Mouse (Mus musculus): ENCODE measurements around the gene Efcab12. TPM values are rescaled to one million over a fixed set of nuclear protein-coding genes. Genes with fewer than 3 reads are reported as not detected.
A peak's percentile ranks its signal among the peaks of the same experiment; 100 is the strongest.

Efcab12 gene
- total RNA-seq, 2 experiments from 2014 or later = 3.2 to 4.0 TPM

GRCm38 (mm10) chr6:115792691-115793215 is 45.5 kb downstream of the Efcab12 start:
- DNase-seq (ENCODE audit: low spot score in 2 of 2) = no peak

GRCm38 (mm10) chr6:115791842-115792686 is 46.1 kb downstream of the Efcab12 start:
- no peak for DNase-seq (ENCODE audit: low spot score in 2 of 2)

- DNase-seq (ENCODE audit: low spot score in 2 of 2) = no peak
Observed at GRCm38 (mm10) chr6:115791016-115791415, 47.2 kb downstream of the Efcab12 start.

- DNase-seq (ENCODE audit: low spot score in 2 of 2) = no peak
Observed at GRCm38 (mm10) chr6:115782781-115783180, 55.4 kb downstream of the Efcab12 start.

GRCm38 (mm10) chr6:115776363-115776762 is 61.8 kb downstream of the Efcab12 start:
- DNase-seq (ENCODE audit: low spot score in 2 of 2) = no peak

- no peak for DNase-seq (ENCODE audit: low spot score in 2 of 2)
Observed at GRCm38 (mm10) chr6:115775838-115776237, 62.4 kb downstream of the Efcab12 start.

GRCm38 (mm10) chr6:115774501-115774921 is 63.7 kb downstream of the Efcab12 start, which contains the start of gene Cand2:
TSS of gene Cand2 (plus strand) at chr6:115774538.
- no peak for DNase-seq (ENCODE audit: low spot score in 2 of 2)

GRCm38 (mm10) chr6:115773966-115774413 is 64.2 kb downstream of the Efcab12 start:
- no peak for DNase-seq (ENCODE audit: low spot score in 2 of 2)

- DNase-seq (ENCODE audit: low spot score in 2 of 2) = no peak
Observed at GRCm38 (mm10) chr6:115772604-115773003, 65.6 kb downstream of the Efcab12 start.

GRCm38 (mm10) chr6:115772201-115772600 is 66.0 kb downstream of the Efcab12 start:
- DNase-seq (ENCODE audit: low spot score in 2 of 2) = no peak

- no peak for DNase-seq (ENCODE audit: low spot score in 2 of 2)
Observed at GRCm38 (mm10) chr6:115770852-115771251, 67.4 kb downstream of the Efcab12 start.

GRCm38 (mm10) chr6:115770059-115770670 is 68.0 kb downstream of the Efcab12 start:
- no peak for DNase-seq (ENCODE audit: low spot score in 2 of 2)

- no peak for DNase-seq (ENCODE audit: low spot score in 2 of 2)
Observed at GRCm38 (mm10) chr6:115768207-115768606, 70.0 kb downstream of the Efcab12 start.

- DNase-seq (ENCODE audit: low spot score in 2 of 2) = no peak
Observed at GRCm38 (mm10) chr6:115767357-115767756, 70.9 kb downstream of the Efcab12 start.

- peak in 1 of 2 experiments; percentile 11 for DNase-seq (ENCODE audit: low spot score in 2 of 2)
Observed at GRCm38 (mm10) chr6:115764179-115764578, 74.0 kb downstream of the Efcab12 start.

- no peak for DNase-seq (ENCODE audit: low spot score in 2 of 2)
Observed at GRCm38 (mm10) chr6:115761995-115762756, 76.0 kb downstream of the Efcab12 start, which contains the start of gene Tmem40. TSS of gene Tmem40 (minus strand) at chr6:115762410.

GRCm38 (mm10) chr6:115760982-115761381 is 77.2 kb downstream of the Efcab12 start:
- no peak for DNase-seq (ENCODE audit: low spot score in 2 of 2)
